Mouse (Mus musculus) ES-Bruce4 (cell line): ENCODE results near the gene Ext2. TPM values are rescaled to one million over a fixed set of nuclear protein-coding genes. Genes with fewer than 3 reads are reported as not detected.

Source experiments
- H3K27ac ChIP-seq: 2 replicates; pipeline ENCODE4 v1.5.1; 2012; ENCODE audit warnings: low read length, inconsistent platforms; ENCODE audit not compliant: insufficient read depth
- H3K27me3 ChIP-seq: 2 replicates; pipeline ENCODE4 v1.6.1; 2012; ENCODE audit warnings: mild to moderate bottlenecking, low read length, inconsistent platforms; ENCODE audit not compliant: control insufficient read depth, poor library complexity, insufficient read depth, severe bottlenecking
- H3K36me3 ChIP-seq: 2 replicates; pipeline ENCODE4 v1.6.1; 2012; ENCODE audit warnings: inconsistent platforms, mild to moderate bottlenecking, low read length, moderate library complexity; ENCODE audit not compliant: control insufficient read depth, poor library complexity, insufficient read depth, severe bottlenecking
- H3K4me1 ChIP-seq: one replicate; pipeline ENCODE4 v1.8.1; 2011; ENCODE audit warnings: low read length; ENCODE audit not compliant: control insufficient read depth, insufficient read depth
- H3K4me3 ChIP-seq: 2 replicates; pipeline ENCODE4 v1.5.1; 2011; ENCODE audit warnings: low read depth, mild to moderate bottlenecking, low read length
- H3K9ac ChIP-seq: 2 replicates; pipeline ENCODE4 v1.6.1; 2012; ENCODE audit warnings: low read depth, mild to moderate bottlenecking, inconsistent platforms; ENCODE audit not compliant: poor library complexity, severe bottlenecking
- H3K9me3 ChIP-seq: replicated peaks from 2 replicates; pipeline ENCODE4 v1.6.1; 2012; ENCODE audit warnings: mild to moderate bottlenecking, low read length, inconsistent platforms; ENCODE audit not compliant: control insufficient read depth, poor library complexity, insufficient read depth, severe bottlenecking
- CTCF ChIP-seq: IDR thresholded peaks from one replicate; pipeline ENCODE4 v1.8.1; 2011; ENCODE audit warnings: low read depth, low read length
- EP300 ChIP-seq: IDR thresholded peaks from 2 replicates; pipeline ENCODE4 v1.6.1; 2011; ENCODE audit warnings: low read depth, low read length; ENCODE audit not compliant: insufficient read depth
- POLR2A ChIP-seq: IDR thresholded peaks from one replicate; pipeline ENCODE4 v1.8.1; 2011; ENCODE audit warnings: low read length; ENCODE audit not compliant: insufficient read depth
- polyA plus RNA-seq: library from polyadenylated mRNA; stranded (reverse); fragments of >200 nt; gene quantifications from 2 replicates; pipeline ENCODE4 v1.2.4, GENCODE M21; 2011; ENCODE audit warnings: low read depth; ENCODE audit not compliant: missing spikeins, insufficient read depth, insufficient read length

Ext2 gene
- polyA plus RNA-seq, 1 experiment = 32.8 TPM

- TF ChIP-seq EP300 = no peak
- no peak for TF ChIP-seq POLR2A
- TF ChIP-seq CTCF = no peak
- no peaks in the 10 kb centered on the region for H3K27me3 ChIP-seq
Observed at GRCm38 (mm10) chr2:93661096-93661495, 161.3 kb downstream of the Ext2 start.

DNA sequence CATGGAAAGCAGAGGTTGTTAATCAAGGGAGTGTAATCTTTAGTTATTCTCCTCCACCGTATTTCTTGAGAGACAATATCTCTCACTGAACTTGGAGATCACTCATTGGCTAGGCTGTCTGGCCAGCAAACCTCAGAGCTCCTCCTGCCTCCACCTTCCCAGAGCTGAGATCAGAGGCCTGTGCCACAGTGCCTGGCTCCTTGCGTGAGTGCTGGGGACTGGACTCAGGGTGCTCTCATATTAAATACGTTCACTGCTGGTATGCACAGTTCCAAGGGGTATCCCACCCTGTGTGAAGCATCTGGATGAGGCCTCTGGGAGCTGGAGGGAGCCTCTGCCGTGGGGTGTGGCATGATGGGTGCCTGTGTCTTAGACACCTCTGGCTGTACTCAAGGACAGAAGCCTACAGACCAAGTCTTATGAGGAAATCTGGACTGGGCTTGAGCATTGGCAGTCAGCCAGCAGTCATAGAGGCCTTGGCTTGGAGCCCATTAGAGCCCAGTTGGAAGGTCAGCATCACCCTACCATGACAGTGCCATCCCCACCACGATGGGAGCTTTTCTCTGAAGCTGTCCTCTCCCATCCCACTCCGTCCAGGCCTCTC lies 162.6 kb downstream of the Ext2 start:
- H3K27me3 ChIP-seq = no peaks in the 10 kb centered on the region
- H3K9me3 ChIP-seq = no peaks in the 10 kb centered on the region
- H3K4me3 ChIP-seq = no peak overlapping the region
- no peak overlapping the region for H3K9ac ChIP-seq
- TF ChIP-seq EP300 (no peak), POLR2A (no peak), CTCF (no peak)
- no peaks in the 10 kb centered on the region for H3K36me3 ChIP-seq
- H3K27ac ChIP-seq = no peak overlapping the region
- H3K4me1 ChIP-seq = no peaks in the 10 kb centered on the region

More at GRCm38 (mm10) chr2:93661096-93661495, 161.3 kb downstream of the Ext2 start:
- Histone ChIP-seq H3K9me3 (no peaks in the 10 kb centered on the region), H3K36me3 (no peaks in the 10 kb centered on the region), H3K4me1 (no peaks in the 10 kb centered on the region), H3K4me3 (no peak overlapping the region), H3K9ac (no peak overlapping the region), H3K27ac (no peak overlapping the region)

DNA sequence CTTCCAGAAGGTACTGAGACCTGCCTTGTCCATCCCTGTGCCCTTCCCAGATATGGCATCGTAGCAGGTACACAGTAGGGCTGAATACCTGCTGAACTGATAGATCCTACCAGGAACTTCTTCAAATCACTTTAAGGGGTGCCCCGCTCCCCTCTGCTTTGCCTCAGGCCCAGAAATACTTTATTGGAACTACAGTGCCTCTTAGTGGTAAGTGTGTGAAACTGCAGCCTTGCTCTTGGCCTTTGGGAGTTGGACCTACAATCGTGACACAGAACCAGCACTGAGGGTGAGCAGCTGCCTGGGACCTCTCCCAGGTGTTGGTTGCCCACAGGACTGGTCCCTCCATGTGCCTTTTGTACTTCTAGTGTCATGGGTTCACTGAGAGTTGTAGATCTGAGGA lies 163.4 kb downstream of the Ext2 start:
- no peaks in the 10 kb centered on the region for H3K4me1 ChIP-seq
- H3K27me3 ChIP-seq = no peaks in the 10 kb centered on the region

GRCm38 (mm10) chr2:93654336-93655055 lies 167.9 kb downstream of the Ext2 start:
- Histone ChIP-seq H3K36me3 (no peaks in the 10 kb centered on the region), H3K4me1 (no peaks in the 10 kb centered on the region), H3K4me3 (no peak overlapping the region), H3K27ac (no peak overlapping the region), H3K27me3 (no peaks in the 10 kb centered on the region; the same call in 1 of the 2 replicates), H3K9me3 (no peaks in the 10 kb centered on the region), H3K9ac (no peak overlapping the region)
- TF ChIP-seq POLR2A (no peak), CTCF (no peak), EP300 (no peak)

More for the DNA sequence above, 163.4 kb downstream of the Ext2 start:
- Histone ChIP-seq H3K36me3 (no peaks in the 10 kb centered on the region), H3K4me3 (no peak overlapping the region), H3K9ac (no peak overlapping the region), H3K9me3 (no peaks in the 10 kb centered on the region), H3K27ac (no peak overlapping the region)
- TF ChIP-seq POLR2A (no peak), EP300 (no peak), CTCF (peak; percentile 42)

DNA sequence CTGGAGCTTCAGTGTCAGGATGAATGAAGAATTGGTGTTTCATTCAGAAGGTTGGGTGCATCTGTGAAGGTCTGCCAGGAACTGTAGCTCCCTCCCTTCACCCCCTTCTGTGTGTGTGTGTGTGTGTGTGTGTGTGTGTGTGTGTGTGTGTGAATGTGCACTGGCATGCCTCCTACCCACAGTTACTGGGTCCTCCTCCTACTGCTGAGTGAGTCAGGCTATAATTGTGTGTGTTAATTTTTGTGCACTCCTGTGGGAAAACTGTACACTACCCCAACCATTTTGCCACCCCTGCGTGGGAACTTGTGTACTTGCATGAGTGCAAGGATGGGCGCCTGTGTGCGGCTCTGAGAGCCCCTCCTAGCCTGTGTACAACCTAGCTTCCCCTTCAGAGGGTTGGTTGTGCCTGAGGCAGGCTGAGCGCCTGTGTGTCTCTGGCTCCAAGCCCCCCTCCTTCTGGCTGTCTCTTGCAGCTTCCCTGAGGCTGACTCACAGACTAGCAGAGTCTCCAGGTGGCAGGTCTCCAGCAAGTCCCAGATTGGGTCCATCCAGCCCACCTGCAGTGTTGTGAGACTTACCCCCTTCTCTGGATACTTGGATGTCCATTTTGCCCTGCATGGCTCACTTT lies 173.0 kb downstream of the Ext2 start:
- Histone ChIP-seq H3K4me3 (no peak overlapping the region), H3K36me3 (no peaks in the 10 kb centered on the region), H3K9me3 (no peaks in the 10 kb centered on the region), H3K9ac (no peak overlapping the region), H3K27ac (no peak overlapping the region), H3K27me3 (peaks cover 28% of the 10 kb centered on the region), H3K4me1 (no peaks in the 10 kb centered on the region)
- no peak for TF ChIP-seq EP300
- no peak for TF ChIP-seq POLR2A
- TF ChIP-seq CTCF = no peak
